Mouse (Mus musculus) MEL (cell line): Measurements from ENCODE around the gene P2ry13. TPM values are rescaled to one million over a fixed set of nuclear protein-coding genes. Genes with fewer than 3 reads are reported as not detected.

Experiments
- DNase-seq: peaks from one replicate; pipeline ENCODE4 v3.0.0; 2011; ENCODE audit warnings: low read depth, low spot score
- H3K27ac ChIP-seq: 2 replicates; pipeline ENCODE4 v1.5.1; 2012; ENCODE audit warnings: low read depth, mild to moderate bottlenecking, control low read depth, low read length, moderate library complexity; ENCODE audit not compliant: control insufficient read depth
- H3K27me3 ChIP-seq, 2 experiments: fragments of 150-350 bp in 1 of 2; sonication (generic) in 1 of 2; 2 replicates each; pipeline ENCODE4 v1.6.1; 2012; ENCODE audit warnings: low read length in 2 of 2, mild to moderate bottlenecking in 2 of 2, improper control_type of control experiment in 1 of 2, moderate library complexity in 1 of 2; ENCODE audit not compliant: insufficient read depth in 2 of 2, control insufficient read depth in 1 of 2
- H3K36me3 ChIP-seq, 2 experiments: 2 replicates each; pipeline ENCODE4 v1.6.1; 2012 to 2014; ENCODE audit warnings: low read length in 2 of 2, improper control_type of control experiment in 1 of 2, inconsistent platforms in 1 of 2, mild to moderate bottlenecking in 1 of 2; ENCODE audit not compliant: insufficient read depth in 2 of 2, control insufficient read depth in 1 of 2
- H3K4me1 ChIP-seq, 2 experiments: fragments of 150-350 bp in 1 of 2; sonication (generic) in 1 of 2; 2 replicates each; pipeline ENCODE4 v1.6.1; 2012; ENCODE audit warnings: low read length in 2 of 2, improper control_type of control experiment in 1 of 2, mild to moderate bottlenecking in 1 of 2; ENCODE audit not compliant: insufficient read depth in 2 of 2, control insufficient read depth in 1 of 2
- H3K4me3 ChIP-seq, 2 experiments: fragments of 150-350 bp in 1 of 2; sonication (generic) in 1 of 2; 2 replicates each; pipeline ENCODE4 v1.5.1; 2012; ENCODE audit warnings: low read depth in 2 of 2, low read length in 2 of 2, mild to moderate bottlenecking in 2 of 2, moderate library complexity in 2 of 2, control low read depth in 1 of 2, improper control_type of control experiment in 1 of 2; ENCODE audit not compliant: control insufficient read depth in 1 of 2, insufficient read depth in 1 of 2
- H3K79me2 ChIP-seq: 2 replicates; pipeline ENCODE4 v1.6.1; 2012; ENCODE audit warnings: mild to moderate bottlenecking, low read length, moderate library complexity; ENCODE audit not compliant: control insufficient read depth, poor library complexity, insufficient read depth
- H3K9ac ChIP-seq: 2 replicates; pipeline ENCODE4 v1.6.1; 2012; ENCODE audit warnings: low read depth, mild to moderate bottlenecking, control low read depth, low read length, moderate library complexity; ENCODE audit not compliant: control insufficient read depth, poor library complexity, severe bottlenecking
- H3K9me3 ChIP-seq: fragments of 150-350 bp; sonication (generic); replicated peaks from 2 replicates; pipeline ENCODE4 v1.6.1; 2012; ENCODE audit warnings: mild to moderate bottlenecking, low read length, improper control_type of control experiment, moderate library complexity; ENCODE audit not compliant: insufficient read depth
- BHLHE40 ChIP-seq: IDR thresholded peaks from 2 replicates; pipeline ENCODE4 v1.6.1; 2012; ENCODE audit warnings: low read depth, mild to moderate bottlenecking, inconsistent platforms, low read length, improper control_type of control experiment, borderline replicate concordance
- CHD1 ChIP-seq: IDR thresholded peaks from 2 replicates; pipeline ENCODE4 v1.6.1; 2012; ENCODE audit warnings: low read depth, mild to moderate bottlenecking, inconsistent platforms, low read length, improper control_type of control experiment
- CHD2 ChIP-seq: IDR thresholded peaks from 2 replicates; pipeline ENCODE4 v1.6.1; 2011; ENCODE audit warnings: low read length, improper control_type of control experiment
- CTCF ChIP-seq, 3 experiments: IDR thresholded peaks in 2 of 3; conservative IDR thresholded peaks in 1 of 3; 2 replicates each; pipeline ENCODE4 v1.5.1; 2011 to 2012; ENCODE audit warnings: low read length in 3 of 3, low read depth in 2 of 3, mild to moderate bottlenecking in 2 of 3, improper control_type of control experiment in 1 of 3, inconsistent platforms in 1 of 3, mixed read lengths in 1 of 3, moderate library complexity in 1 of 3; ENCODE audit not compliant: control insufficient read depth in 1 of 3, insufficient read depth in 1 of 3, poor library complexity in 1 of 3, severe bottlenecking in 1 of 3
- E2F4 ChIP-seq: IDR thresholded peaks from 2 replicates; pipeline ENCODE4 v1.6.1; 2011; ENCODE audit warnings: low read depth, low read length, improper control_type of control experiment, borderline replicate concordance
- ELF1 ChIP-seq: IDR thresholded peaks from 2 replicates; pipeline ENCODE4 v1.6.1; 2014; ENCODE audit warnings: low read depth, mild to moderate bottlenecking, inconsistent platforms, low read length, improper control_type of control experiment, moderate library complexity
- ETS1 ChIP-seq: IDR thresholded peaks from 2 replicates; pipeline ENCODE4 v1.6.1; 2012; ENCODE audit warnings: low read depth, mild to moderate bottlenecking, inconsistent platforms, low read length, improper control_type of control experiment, moderate library complexity
- GATA1 ChIP-seq: IDR thresholded peaks from 2 replicates; pipeline ENCODE4 v1.6.1; 2011; ENCODE audit warnings: low read depth, low read length, improper control_type of control experiment
- JUND ChIP-seq: IDR thresholded peaks from 2 replicates; pipeline ENCODE4 v1.6.1; 2011; ENCODE audit warnings: low read depth, mild to moderate bottlenecking, improper control_type of control experiment, low read length
- KAT2A ChIP-seq: conservative IDR thresholded peaks from 2 replicates; pipeline ENCODE4 v1.6.1; 2012; ENCODE audit warnings: low read depth, low read length, improper control_type of control experiment, inconsistent platforms
- MEF2A ChIP-seq: IDR thresholded peaks from 2 replicates; pipeline ENCODE4 v1.6.1; 2014; ENCODE audit warnings: low read depth, mild to moderate bottlenecking, inconsistent platforms, low read length, improper control_type of control experiment; ENCODE audit not compliant: poor library complexity, insufficient replicate concordance, severe bottlenecking; ENCODE audit errors: extremely low read depth
- MYB ChIP-seq: IDR thresholded peaks from 2 replicates; pipeline ENCODE4 v1.6.1; 2011; ENCODE audit warnings: mild to moderate bottlenecking, low read depth, low read length, improper control_type of control experiment
- MYC ChIP-seq: IDR thresholded peaks from 2 replicates; pipeline ENCODE4 v1.6.1; 2011; ENCODE audit warnings: low read depth, mild to moderate bottlenecking, low read length, improper control_type of control experiment, moderate library complexity
- NELFE ChIP-seq: IDR thresholded peaks from 2 replicates; pipeline ENCODE4 v1.6.1; 2011; ENCODE audit warnings: low read depth, low read length, improper control_type of control experiment
- POLR2A ChIP-seq, 2 experiments: IDR thresholded peaks; 2 replicates each; pipeline ENCODE4 v1.6.1; 2011 to 2012; ENCODE audit warnings: low read length in 2 of 2, mild to moderate bottlenecking in 2 of 2, control low read depth in 1 of 2, improper control_type of control experiment in 1 of 2, low read depth in 1 of 2, moderate library complexity in 1 of 2; ENCODE audit not compliant: control insufficient read depth in 1 of 2, insufficient read depth in 1 of 2, poor library complexity in 1 of 2
- POLR2AphosphoS2 ChIP-seq: IDR thresholded peaks from 2 replicates; pipeline ENCODE4 v1.6.1; 2011; ENCODE audit warnings: low read length, improper control_type of control experiment
- RAD21 ChIP-seq: IDR thresholded peaks from 2 replicates; pipeline ENCODE4 v1.6.1; 2011; ENCODE audit warnings: mild to moderate bottlenecking, low read depth, low read length, improper control_type of control experiment
- RCOR1 ChIP-seq: IDR thresholded peaks from 2 replicates; pipeline ENCODE4 v1.6.1; 2012; ENCODE audit warnings: low read depth, mild to moderate bottlenecking, inconsistent platforms, low read length, improper control_type of control experiment
- SIN3A ChIP-seq: IDR thresholded peaks from 2 replicates; pipeline ENCODE4 v1.6.1; 2012; ENCODE audit warnings: low read length, improper control_type of control experiment, inconsistent platforms
- SMC3 ChIP-seq: IDR thresholded peaks from 2 replicates; pipeline ENCODE4 v1.6.1; 2011; ENCODE audit warnings: low read depth, low read length, improper control_type of control experiment
- TAL1 ChIP-seq: IDR thresholded peaks from 2 replicates; pipeline ENCODE4 v1.6.1; 2012; ENCODE audit warnings: mild to moderate bottlenecking, inconsistent platforms, low read length, moderate library complexity, mixed read lengths
- TBP ChIP-seq: IDR thresholded peaks from 2 replicates; pipeline ENCODE4 v1.8.0; 2011; ENCODE audit warnings: low read depth, low read length, improper control_type of control experiment
- TCF12 ChIP-seq: IDR thresholded peaks from 2 replicates; pipeline ENCODE4 v1.6.1; 2014; ENCODE audit warnings: low read depth, mild to moderate bottlenecking, inconsistent platforms, low read length, improper control_type of control experiment, moderate library complexity
- UBTF ChIP-seq: IDR thresholded peaks from 2 replicates; pipeline ENCODE4 v1.6.1; 2012; ENCODE audit warnings: low read depth, mild to moderate bottlenecking, inconsistent platforms, low read length, improper control_type of control experiment, moderate library complexity, borderline replicate concordance; ENCODE audit not compliant: insufficient read depth
- USF1 ChIP-seq: IDR thresholded peaks from 2 replicates; pipeline ENCODE4 v1.6.1; 2014; ENCODE audit warnings: low read depth, mild to moderate bottlenecking, inconsistent platforms, low read length, improper control_type of control experiment, moderate library complexity
- USF2 ChIP-seq, 2 experiments: IDR thresholded peaks; 2 replicates each; pipeline ENCODE4 v1.6.1; 2011 to 2012; ENCODE audit warnings: improper control_type of control experiment in 2 of 2, low read length in 2 of 2, borderline replicate concordance in 1 of 2, inconsistent platforms in 1 of 2, low read depth in 1 of 2, mild to moderate bottlenecking in 1 of 2; ENCODE audit not compliant: insufficient read depth in 1 of 2
- ZC3H11A ChIP-seq: IDR thresholded peaks from 2 replicates; pipeline ENCODE4 v1.6.1; 2012; ENCODE audit warnings: low read depth, mild to moderate bottlenecking, inconsistent platforms, low read length, improper control_type of control experiment
- ZMIZ1 ChIP-seq: IDR thresholded peaks from 2 replicates; pipeline ENCODE4 v1.6.1; 2012; ENCODE audit warnings: low read depth, mild to moderate bottlenecking, inconsistent platforms, low read length, improper control_type of control experiment, moderate library complexity
- polyA plus RNA-seq, 2 experiments: library from polyadenylated mRNA; stranded (reverse) in 1 of 2; unstranded in 1 of 2; fragments of >175 nt in 1 of 2; fragments of >200 nt in 1 of 2; gene quantifications; 2 replicates each; pipeline versions ENCODE4 v1.2.1 to v1.2.4; 2012; ENCODE audit warnings: low replicate concordance in 2 of 2, low read depth in 1 of 2; ENCODE audit not compliant: insufficient read length in 2 of 2, insufficient read depth in 1 of 2, missing spikeins in 1 of 2
- total RNA-seq: library from RNA; depleted of rRNA; stranded (reverse); fragments of 300-350 nt; gene quantifications from 2 replicates; pipeline ENCODE4 v1.2.3, GENCODE M21; 2012

Gene P2ry13
- total and polyA plus RNA-seq, 3 experiments, result not detected

DNA sequence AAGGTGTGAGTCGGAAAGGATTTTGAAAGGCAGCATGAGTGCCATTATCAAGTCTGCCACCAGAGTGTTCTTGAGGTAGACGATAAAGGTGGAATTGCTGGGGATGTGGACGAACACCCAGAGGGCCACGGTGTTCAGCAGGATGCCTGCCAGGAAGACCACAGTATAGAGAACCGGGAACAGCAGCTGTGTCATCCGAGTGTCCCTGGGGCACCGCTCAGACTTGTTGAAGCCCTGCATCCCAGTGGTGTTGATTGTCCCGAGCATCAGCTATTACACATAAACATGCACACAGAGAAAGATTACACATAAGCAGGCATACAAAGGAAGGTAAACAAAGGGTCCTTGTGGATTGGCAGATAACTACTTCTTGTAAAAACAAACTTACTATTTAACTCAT lies 593 bp downstream of the P2ry13 start:
- no peaks in the 10 kb centered on the region for H3K9me3 ChIP-seq
- no peaks in the 10 kb centered on the region for H3K79me2 ChIP-seq
- H3K4me3 ChIP-seq, result no peak overlapping the region
- TF ChIP-seq TBP, result no peak
- TF ChIP-seq UBTF, result no peak
- TF ChIP-seq ZMIZ1, result no peak
- no peak for TF ChIP-seq SMC3
- TF ChIP-seq GATA1, result no peak
- TF ChIP-seq CHD2, result no peak
- no peak for TF ChIP-seq BHLHE40
- no peak for TF ChIP-seq MEF2A
- TF ChIP-seq RAD21, result no peak
- TF ChIP-seq JUND, result no peak
- no peak for TF ChIP-seq ZC3H11A
- TF ChIP-seq RCOR1, result no peak
- TF ChIP-seq POLR2A (IDR thresholded peaks at IDR 0.05; ENCODE audit: control insufficient read depth in 1 of 2, insufficient read depth in 1 of 2, low read depth in 1 of 2, low read length in 2 of 2, poor library complexity in 1 of 2), result no peak
- no peak for TF ChIP-seq MYB
- TF ChIP-seq MYC, result no peak
- no peak for TF ChIP-seq NELFE
- no peak for TF ChIP-seq ETS1
- no peak for TF ChIP-seq TCF12
- TF ChIP-seq E2F4, result no peak
- H3K27me3 ChIP-seq, result no peaks in the 10 kb centered on the region
- H3K4me1 ChIP-seq, result no peaks in the 10 kb centered on the region
- no peak overlapping the region for H3K27ac ChIP-seq
- no peak overlapping the region for H3K9ac ChIP-seq
- no peak for DNase-seq
- no peaks in the 10 kb centered on the region for H3K36me3 ChIP-seq

DNA sequence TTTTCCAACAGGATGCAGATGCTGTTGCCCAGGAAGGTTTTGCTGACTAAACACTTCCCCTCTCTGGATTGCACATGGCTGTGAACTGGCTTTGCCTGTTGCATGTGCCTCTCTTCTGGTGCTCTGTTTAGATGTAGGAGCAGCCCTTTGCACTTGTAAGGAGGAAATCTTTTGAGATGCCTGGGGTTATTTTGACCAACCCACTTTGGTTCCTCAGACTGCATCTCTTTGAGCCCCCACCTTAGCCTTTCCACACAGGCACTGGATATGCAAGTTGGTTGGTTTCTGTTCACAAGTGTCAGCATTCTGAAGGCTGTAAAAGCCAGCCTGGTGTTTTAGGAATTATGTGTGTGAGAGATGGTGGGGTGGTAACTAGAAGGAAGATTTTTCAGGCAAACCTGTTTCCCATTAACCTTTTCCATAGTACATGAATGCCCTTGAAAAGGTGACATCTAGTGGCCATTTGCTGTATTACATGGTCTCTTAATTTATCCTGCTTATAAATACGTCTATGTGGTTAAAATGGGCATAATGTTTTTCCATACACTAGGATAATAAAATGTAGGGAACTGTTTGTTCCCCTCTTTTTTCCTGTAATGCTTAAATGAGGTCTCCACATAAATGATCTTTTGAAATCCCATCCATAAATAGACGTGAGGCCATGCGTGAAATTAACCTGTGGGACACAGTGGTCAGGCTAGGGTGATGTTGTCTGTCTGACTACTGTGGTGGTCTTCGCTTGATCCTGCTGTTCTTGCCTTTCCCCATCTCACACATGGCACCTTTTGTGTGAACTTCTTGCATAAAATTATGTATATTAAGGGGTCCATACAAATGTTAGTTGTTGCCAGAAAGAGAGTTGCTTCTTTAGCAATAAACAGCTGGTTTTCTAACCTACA lies 1.8 kb downstream of the P2ry13 start:
- TF ChIP-seq SMC3 (peak; percentile 94), MYC (no peak), POLR2AphosphoS2 (no peak), ETS1 (no peak), KAT2A (no peak), SIN3A (no peak), CTCF (IDR thresholded peaks at IDR 0.05 in 2 of 3, conservative IDR thresholded peaks at IDR 0.05 in 1 of 3; ENCODE audit: control insufficient read depth in 1 of 3, insufficient read depth in 1 of 3, low read depth in 2 of 3, low read length in 3 of 3, poor library complexity in 1 of 3, severe bottlenecking in 1 of 3) (peak in 2 of 3 experiments; percentile 81 to 87; a peak in 4 of 6 replicates), RAD21 (peak; percentile 76), ELF1 (no peak), BHLHE40 (no peak), TAL1 (no peak), MEF2A (no peak), USF2 (IDR thresholded peaks at IDR 0.05; ENCODE audit: borderline replicate concordance in 1 of 2, insufficient read depth in 1 of 2, low read depth in 1 of 2, low read length in 2 of 2) (no peak), POLR2A (IDR thresholded peaks at IDR 0.05; ENCODE audit: control insufficient read depth in 1 of 2, insufficient read depth in 1 of 2, low read depth in 1 of 2, low read length in 2 of 2, poor library complexity in 1 of 2) (no peak), ZC3H11A (peak; percentile 75), USF1 (no peak), CHD1 (no peak)
- Histone ChIP-seq H3K9me3 (no peaks in the 10 kb centered on the region), H3K27ac (no peak overlapping the region), H3K4me3 (no peak overlapping the region), H3K36me3 (no peaks in the 10 kb centered on the region), H3K9ac (no peak overlapping the region), H3K4me1 (no peaks in the 10 kb centered on the region), H3K79me2 (no peaks in the 10 kb centered on the region), H3K27me3 (no peaks in the 10 kb centered on the region)
- DNase-seq, result peak; percentile 75
